Mouse (Mus musculus) C2C12 (cell line): ENCODE measurements at regions not wholly inside any gene's neighbourhood (a gene's known extent, or its start where the extent isn't known, plus 50 kb on each side); places are given as distances from the start of the nearest gene placed in this dataset.

Experiments
- CTCF ChIP-seq: IDR thresholded peaks from one replicate; pipeline ENCODE4 v1.5.1; 2011; ENCODE audit not compliant: control insufficient read depth, insufficient read depth, insufficient read length
- FOSL1 ChIP-seq: IDR thresholded peaks from one replicate; pipeline ENCODE4 v1.8.0; 2011; ENCODE audit warnings: mild to moderate bottlenecking, low read length; ENCODE audit not compliant: poor library complexity, insufficient read depth, severe bottlenecking
- MAX ChIP-seq: IDR thresholded peaks from one replicate; pipeline ENCODE4 v1.6.1; 2011; ENCODE audit warnings: mild to moderate bottlenecking, control low read depth
- MYOG ChIP-seq: IDR thresholded peaks from one replicate; pipeline ENCODE4 v1.6.1; 2011; ENCODE audit not compliant: control insufficient read depth, insufficient read length; ENCODE audit errors: extremely low read depth
- USF1 ChIP-seq: IDR thresholded peaks from one replicate; pipeline ENCODE4 v1.6.1; 2011; ENCODE audit warnings: low read depth, mild to moderate bottlenecking, control low read depth, moderate library complexity

DNA sequence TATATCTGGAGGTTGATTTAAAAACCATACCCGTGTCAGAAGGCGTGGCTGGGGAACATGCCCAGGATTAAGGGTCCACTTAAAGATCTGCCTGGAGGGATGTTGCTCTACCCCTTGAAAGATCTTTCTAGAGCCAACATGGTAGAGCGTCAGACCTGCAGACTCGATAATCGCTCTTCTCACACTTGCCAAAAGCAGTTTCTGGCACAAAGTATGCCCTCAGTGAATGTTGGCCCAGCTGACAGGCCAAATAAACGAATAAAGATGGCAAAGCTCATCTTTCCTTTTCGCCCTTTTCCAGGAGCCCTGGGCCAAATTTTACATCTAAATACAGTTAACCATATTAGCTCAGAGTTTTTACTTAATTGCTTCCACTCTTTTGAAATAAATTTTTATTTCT, 118.4 kb upstream of the Gsc start:
- TF ChIP-seq CTCF (no peak), MAX (no peak), FOSL1 (no peak), USF1 (no peak), MYOG (no peak)
